Mouse (Mus musculus) adrenal gland, postnatal 10 days (tissue): Measurements from ENCODE around the gene Twistnb. TPM values are rescaled to one million over a fixed set of nuclear protein-coding genes. Genes with fewer than 3 reads are reported as not detected.

Experiments used
- total RNA-seq, 2 experiments: library from RNA; stranded (reverse); gene quantifications; 2 replicates each; pipeline ENCODE4 v1.2.3; 2021

Gene Twistnb
- total RNA-seq, 2 experiments from 2014 or later, result 18.3 to 18.8 TPM

Other genes starting within 250 kb of the Twistnb start
- under 1 TPM in 1 of 2 experiments, not detected in 1; 0.79 TPM for gene Efcab10, start 34.8 kb upstream of the Twistnb start, total RNA-seq